In the genomic region with DNA sequence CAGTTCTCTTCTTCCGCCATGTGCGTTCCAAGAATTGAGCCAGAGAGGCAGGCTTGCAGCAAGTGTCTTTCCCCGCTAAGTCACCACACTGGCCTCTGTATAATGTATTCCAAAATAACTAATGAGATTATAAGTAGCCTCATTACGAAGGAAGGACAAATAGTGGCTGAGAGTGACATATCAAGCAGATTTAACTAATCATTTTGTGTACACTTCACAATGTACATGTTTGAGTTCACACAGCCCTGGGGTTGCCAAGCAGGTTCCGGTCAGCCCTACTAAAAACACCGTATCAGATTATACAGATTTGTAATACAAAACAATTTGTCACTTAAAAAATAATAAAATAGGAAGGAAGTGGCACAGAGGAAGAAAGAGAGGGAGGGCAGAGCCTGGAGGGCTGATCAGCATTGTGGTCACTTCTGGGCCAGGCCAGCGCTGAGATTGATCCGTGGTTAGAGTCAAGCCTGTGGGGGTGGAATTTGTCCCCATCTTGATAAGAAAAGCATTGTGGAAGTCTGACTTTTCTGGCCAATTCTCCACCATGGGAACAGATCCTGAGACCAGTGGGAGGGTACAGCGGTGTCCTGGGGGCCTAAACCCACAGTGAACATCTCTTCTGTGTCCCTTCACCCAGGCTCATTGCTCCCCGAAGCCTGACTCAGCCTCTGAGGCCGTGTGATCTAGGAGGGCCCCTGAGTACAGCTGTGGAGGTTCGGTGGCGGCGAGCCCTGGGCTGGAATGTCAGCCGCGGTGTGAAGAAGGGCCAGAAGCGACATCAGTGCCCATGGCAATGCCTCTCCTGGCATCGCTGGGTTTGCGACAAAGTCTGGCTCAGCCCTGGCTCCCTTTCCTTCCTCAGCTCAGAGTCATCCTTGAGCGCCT, we compare ENCODE assay signal across 20 mouse cellular contexts. TPM values are rescaled to one million over a fixed set of nuclear protein-coding genes. Genes with fewer than 3 reads are reported as not detected.
DNase-seq lines count a peak whose midpoint lies in the region; TF ChIP-seq lines count a peak whose summit lies in the region.
"Had no signal": no experiment of that assay in that cellular context is flagged by ENCODE, and none has a peak within 500 bp of the region (broad histone marks: within the 10 kb centered on the region; RNA-seq: fewer than 3 reads in every experiment).

No protein-coding gene starts in this region.

- no peaks in the 10 kb centered on the region for H3K36me3 ChIP-seq in ES-E14 (ENCODE audit: control insufficient read depth, insufficient read depth, low read length, poor library complexity, severe bottlenecking)
- H3K36me3 ChIP-seq: embryonic facial prominence, embryonic 15.5 days; forebrain, embryonic 15.5 days; heart, embryonic 13.5 days; hindbrain, embryonic 12.5 days; limb, embryonic 15.5 days had no signal

- in situ Hi-C loops in ES-E14 (cut with MboI; ENCODE audit: low sequenced_read_pairs in 2 of 2, unreplicated experiment in 2 of 2), result no loop called here

- intact Hi-C loops in left cerebral cortex, postnatal 4 days (cut with DNase I), result no loop called here

- H3K4me3 ChIP-seq in ES-E14 (ENCODE audit: insufficient read depth in 1 of 2, low read depth in 1 of 2, low read length in 2 of 2, poor library complexity in 1 of 2, severe bottlenecking in 1 of 2), result no peak overlapping the region
- H3K4me3 ChIP-seq: embryonic facial prominence, embryonic 15.5 days; forebrain, embryonic 15.5 days; heart, embryonic 13.5 days; hindbrain, embryonic 12.5 days; limb, embryonic 15.5 days had no signal

- peaks cover 5 to 35% of the 10 kb centered on the region in 2 experiments; a peak in 3 of 4 replicates for H3K4me1 ChIP-seq in ES-E14 (ENCODE audit: control insufficient read depth in 2 of 2, insufficient read depth in 2 of 2, low read length in 2 of 2, poor library complexity in 1 of 2)
- H3K4me1 ChIP-seq: forebrain, embryonic 15.5 days had no signal

- DNase-seq in retina, postnatal 1 day, result peak; percentile 70
- DNase-seq in retina, embryonic 14.5 days (ENCODE audit: low spot score), result no peak
- no peak for DNase-seq in ES-E14 (ENCODE audit: low read depth, low spot score)
- DNase-seq in gastrocnemius, postnatal 25 days, result peak; percentile 32
- no peak for DNase-seq in B cell, adult 2 months
- DNase-seq in lung, postnatal 36 days, result no peak
- DNase-seq in left cerebral cortex, postnatal 4 days, result no peak
- DNase-seq: adrenal gland, postnatal 36 days; cerebellum, adult 9-10 months; heart, postnatal 14 days; layer of hippocampus, adult 9-11 months; right cerebral cortex, postnatal 14 days; thymus, adult 18-20 months; thymus, postnatal 36 days had no signal

- no peaks in the 10 kb centered on the region for H3K9me3 ChIP-seq in ES-E14 (ENCODE audit: control insufficient read depth, insufficient read depth, low read depth, low read length)
- H3K9me3 ChIP-seq: embryonic facial prominence, embryonic 15.5 days; forebrain, embryonic 15.5 days; heart, embryonic 13.5 days; hindbrain, embryonic 12.5 days; limb, embryonic 15.5 days had no signal

- H3K9ac ChIP-seq in ES-E14 (ENCODE audit: insufficient read depth, low read depth, low read length, poor library complexity, severe bottlenecking), result peak overlapping the region; percentile 9; the same call in 1 of the 2 replicates
- H3K9ac ChIP-seq: embryonic facial prominence, embryonic 15.5 days; forebrain, embryonic 15.5 days; heart, embryonic 13.5 days; hindbrain, embryonic 12.5 days; limb, embryonic 15.5 days had no signal

- H3K27ac ChIP-seq in ES-E14 (ENCODE audit: insufficient read depth, low read depth, low read length, poor library complexity, severe bottlenecking), result no peak overlapping the region
- H3K27ac ChIP-seq: embryonic facial prominence, embryonic 15.5 days; forebrain, embryonic 15.5 days; heart, embryonic 13.5 days; hindbrain, embryonic 12.5 days; limb, embryonic 15.5 days; macrophage had no signal

TF ChIP-seq in ES-E14, 5 proteins besides CTCF, POLR2A, EP300 and RAD21:
- no peak for TF ChIP-seq MAFK (IDR thresholded peaks at IDR 0.05; ENCODE audit: insufficient read depth, low read depth, low read length)
- TF ChIP-seq ZNF384 (IDR thresholded peaks at IDR 0.05; ENCODE audit: low read depth, low read length), result no peak

RNA-seq across cellular contexts. Expression of a gene that starts 21.9 kb away (rescaled TPM):
- total RNA-seq in ES-E14 (2012; rRNA removed), result 3.0 TPM in 2 replicates
- total RNA-seq in gastrocnemius, postnatal 25 days (2021), result 1 to 10 TPM; 7.8 to 8.8 TPM
- total RNA-seq in left cerebral cortex, postnatal 4 days (2021), result 10 to 100 TPM in 1 of 2 experiments, 1 to 10 TPM in 1; 9.6 to 11.9 TPM

Comparison
In these comparisons a context has a peak if more than half of its experiments do, and no peak if none do; other contexts are left out.
1. DNase-seq: peak in retina, postnatal 1 day (single experiment) and gastrocnemius, postnatal 25 days (single experiment); none in retina, embryonic 14.5 days (single experiment), ES-E14 (single experiment), B cell, adult 2 months (0 of 2), lung, postnatal 36 days (single experiment) and left cerebral cortex, postnatal 4 days (single experiment).